Mouse (Mus musculus): ENCODE data around the gene Jarid2.

The Jarid2 gene

DNA sequence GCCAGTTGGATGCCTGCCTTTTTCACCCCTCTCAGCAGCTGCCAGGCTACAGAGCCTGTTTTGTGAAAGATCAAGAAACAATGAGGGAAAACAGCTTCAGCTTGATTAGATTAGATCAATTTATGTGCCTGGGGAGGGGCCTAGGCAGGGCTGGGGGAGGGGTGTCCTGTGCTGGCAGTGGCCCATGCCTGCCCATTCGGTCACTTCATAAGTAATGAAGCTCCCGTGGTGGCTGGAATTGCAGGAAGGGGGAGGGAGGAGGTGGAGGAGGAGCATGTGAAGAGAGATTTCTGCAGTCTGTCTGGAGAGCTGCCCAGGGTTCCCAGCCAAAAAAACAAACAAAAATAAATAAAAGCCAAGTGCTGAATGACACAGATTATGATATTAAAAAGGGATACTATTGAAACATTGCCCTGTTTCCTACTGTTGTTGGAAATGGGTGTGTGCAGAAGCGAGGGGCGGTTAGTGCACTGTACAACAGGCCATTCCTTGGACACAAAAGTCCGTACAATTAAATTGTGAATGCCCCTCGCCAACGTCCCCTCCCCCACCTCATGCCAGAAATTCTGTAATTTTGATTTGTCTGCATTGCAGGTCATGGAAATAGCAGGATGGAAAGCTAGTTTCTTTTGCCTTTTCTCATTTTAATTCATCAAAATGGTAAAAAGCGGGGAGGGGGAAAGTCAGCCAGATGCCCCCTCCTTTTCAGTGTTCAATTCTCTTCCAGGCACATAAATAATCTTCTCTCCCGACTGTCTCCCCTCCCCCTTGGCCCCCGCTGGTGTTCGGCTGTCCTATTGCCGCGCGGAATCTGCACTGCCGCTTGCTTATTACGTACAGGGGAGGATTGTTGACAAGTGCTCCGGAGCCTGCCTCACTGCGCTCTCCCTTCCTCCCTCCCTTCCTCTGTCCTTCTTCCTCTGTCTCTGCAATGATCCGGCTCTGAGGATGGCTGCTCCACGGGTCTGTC, 110.9 kb downstream of the Jarid2 start:
- DNase-seq (ENCODE audit: low spot score), result peak; percentile 66

GRCm38 (mm10) chr13:44851426-44851825, 122.2 kb downstream of the Jarid2 start:
- DNase-seq (ENCODE audit: low spot score), result no peak

- DNase-seq (ENCODE audit: low spot score), result no peak
These were observed 122.8 kb downstream of the Jarid2 start for GRCm38 (mm10) chr13:44852024-44852423.

DNA sequence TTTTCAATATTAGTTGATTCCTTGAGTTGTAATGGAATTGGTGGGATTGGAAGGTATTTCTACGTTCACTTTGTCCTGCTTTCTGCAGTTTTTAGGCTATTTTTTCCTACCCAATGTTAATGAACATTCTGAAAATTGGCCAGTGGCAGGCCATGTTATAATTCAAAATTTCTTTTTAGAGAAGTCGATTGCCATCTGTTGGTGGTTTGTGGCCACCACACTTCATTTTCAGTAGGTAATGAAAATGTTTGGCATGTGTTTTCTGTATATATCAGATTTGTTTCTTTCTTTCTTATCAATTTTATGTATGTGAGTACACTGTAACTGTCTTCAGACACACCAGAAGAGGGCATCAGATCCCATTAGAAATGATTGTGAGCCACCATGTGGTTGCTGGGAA, 136.3 kb downstream of the Jarid2 start:
- no peak for DNase-seq (ENCODE audit: low spot score)

DNA sequence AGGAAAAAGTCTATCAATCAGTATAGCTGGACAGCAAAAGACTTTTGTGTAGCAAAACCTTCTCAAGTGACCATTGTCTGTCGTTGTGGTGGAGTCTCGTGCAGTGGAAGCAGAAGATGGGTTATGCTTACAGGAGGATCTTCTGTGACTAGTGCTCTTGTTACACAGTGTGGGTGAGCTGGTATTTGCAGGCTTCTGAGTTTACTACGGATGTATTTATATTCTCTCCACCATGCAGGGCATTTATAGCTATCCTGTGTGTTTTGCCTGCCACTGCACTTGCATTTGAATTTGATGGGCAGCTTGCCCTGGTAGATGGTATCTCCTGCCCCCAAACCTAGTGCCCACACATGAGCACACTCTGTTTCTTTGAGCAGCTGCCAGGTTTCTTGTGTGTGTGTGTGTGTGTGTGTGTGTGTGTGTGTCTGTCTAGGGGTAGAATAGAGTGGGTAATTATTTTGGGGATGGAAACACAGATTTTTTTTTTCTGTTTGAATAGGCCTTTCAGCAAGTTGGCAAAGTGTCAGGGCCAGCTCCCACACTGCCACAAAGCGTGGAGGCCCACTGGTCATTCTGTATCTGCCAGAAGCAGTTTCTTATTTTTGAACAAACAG, 138.9 kb downstream of the Jarid2 start:
- peak; percentile 26 for DNase-seq (ENCODE audit: low spot score)

GRCm38 (mm10) chr13:44869418-44870119, 140.3 kb downstream of the Jarid2 start:
- DNase-seq (ENCODE audit: low spot score), result peak; percentile 94

DNA sequence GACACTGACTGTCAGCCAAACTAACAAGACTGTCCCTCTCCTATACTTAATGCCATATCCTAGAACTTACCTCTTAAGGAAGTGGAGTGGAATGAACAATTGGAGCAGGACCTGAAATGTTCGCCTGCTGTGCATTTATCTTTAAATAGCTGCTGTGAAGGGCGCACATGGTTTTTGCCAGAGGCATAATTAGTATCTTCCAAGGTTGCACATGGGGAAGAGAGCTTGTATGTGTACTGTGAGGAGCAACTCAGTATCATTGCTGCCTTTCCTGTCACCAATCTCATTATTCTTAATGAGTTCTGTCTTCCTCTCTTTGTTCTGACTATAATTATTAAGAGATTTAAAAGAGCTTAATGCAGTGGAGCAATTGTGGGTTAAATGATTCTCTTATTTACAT, 147.5 kb downstream of the Jarid2 start:
- DNase-seq (ENCODE audit: low spot score), result no peak

DNA sequence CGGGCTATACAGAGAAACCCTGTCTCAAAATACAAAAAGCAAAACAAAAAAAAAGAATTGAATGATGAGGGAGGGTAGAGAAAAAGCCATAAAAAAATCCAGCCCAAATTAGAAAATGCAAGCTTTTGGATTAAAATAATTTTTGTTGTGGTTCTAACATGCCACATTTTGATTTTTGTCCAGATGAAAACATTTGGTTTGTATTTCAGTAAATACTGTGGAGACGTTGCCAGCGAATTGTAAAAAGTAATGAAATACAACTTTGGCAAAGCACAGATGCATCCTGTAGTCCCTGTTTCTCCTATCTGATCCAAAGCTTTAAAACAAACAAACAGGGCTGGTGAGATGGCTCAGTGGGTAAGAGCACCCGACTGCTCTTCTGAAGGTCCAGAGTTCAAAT, 151.7 kb downstream of the Jarid2 start:
- DNase-seq (ENCODE audit: low spot score), result no peak

GRCm38 (mm10) chr13:44886221-44886620, 156.9 kb downstream of the Jarid2 start:
- DNase-seq (ENCODE audit: low spot score), result no peak

- no peak for DNase-seq (ENCODE audit: low spot score)
These were observed 161.3 kb downstream of the Jarid2 start for GRCm38 (mm10) chr13:44890612-44891011.

GRCm38 (mm10) chr13:44891813-44892730, 162.8 kb downstream of the Jarid2 start:
- no peak for DNase-seq (ENCODE audit: low spot score)

DNA sequence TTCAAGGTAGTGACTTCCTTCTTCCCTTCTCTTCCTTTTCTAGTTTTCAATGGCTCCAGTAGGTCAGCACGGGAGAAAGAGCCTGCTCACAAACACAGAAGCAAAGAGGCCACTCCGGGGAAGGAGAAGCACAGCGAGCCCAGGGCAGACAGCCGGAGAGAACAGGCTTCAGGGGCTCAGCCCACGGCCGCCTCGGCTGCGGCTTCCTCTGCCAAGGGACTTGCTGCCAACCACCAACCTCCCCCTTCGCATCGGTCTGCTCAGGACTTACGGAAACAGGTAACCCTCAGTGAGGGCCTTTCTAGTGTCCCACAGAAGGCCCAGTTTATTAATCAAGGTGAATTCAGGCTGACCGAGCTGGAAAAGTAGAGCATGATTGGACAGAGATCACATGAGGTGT, 166.9 kb downstream of the Jarid2 start:
- DNase-seq (ENCODE audit: low spot score), result no peak

GRCm38 (mm10) chr13:44902299-44902698, 173.0 kb downstream of the Jarid2 start:
- no peak for DNase-seq (ENCODE audit: low spot score)

DNA sequence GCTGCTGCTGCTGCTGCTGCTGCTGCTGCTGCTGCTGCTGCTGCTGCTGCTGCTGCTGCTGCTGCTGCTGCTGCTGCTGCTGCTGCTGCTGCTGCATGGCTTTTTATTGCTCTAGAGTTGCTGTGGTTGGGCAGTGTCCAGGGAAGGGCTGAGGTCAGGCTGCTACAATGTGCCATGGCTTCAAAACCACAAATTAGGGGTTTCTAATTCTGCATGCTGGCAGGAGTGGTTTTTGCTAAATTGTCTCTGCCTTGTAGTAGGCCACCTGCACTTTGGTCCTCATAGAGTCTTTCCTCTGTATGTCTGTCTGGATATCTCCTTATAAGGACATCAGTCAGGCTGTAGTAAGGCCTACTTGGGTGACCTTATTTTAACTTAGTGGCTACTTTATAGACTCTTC, 174.1 kb downstream of the Jarid2 start:
- no peak for DNase-seq (ENCODE audit: low spot score)

- DNase-seq (ENCODE audit: low spot score), result no peak
These were observed 175.0 kb downstream of the Jarid2 start for GRCm38 (mm10) chr13:44904271-44904670.

DNA sequence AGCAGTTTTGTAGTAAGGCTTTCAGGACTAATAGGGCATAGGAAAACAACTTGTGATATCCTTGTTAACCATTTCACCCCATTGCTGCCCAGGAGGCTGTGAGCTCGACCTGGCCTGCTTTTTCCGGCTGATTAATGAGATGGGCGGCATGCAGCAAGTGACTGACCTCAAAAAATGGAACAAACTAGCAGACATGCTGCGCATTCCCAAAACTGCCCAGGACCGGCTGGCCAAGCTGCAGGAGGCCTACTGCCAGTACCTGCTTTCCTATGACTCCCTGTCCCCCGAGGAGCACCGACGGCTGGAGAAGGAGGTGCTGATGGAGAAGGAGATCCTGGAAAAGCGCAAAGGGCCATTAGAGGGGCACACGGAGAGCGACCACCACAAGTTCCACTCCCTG, 176.9 kb downstream of the Jarid2 start:
- no peak for DNase-seq (ENCODE audit: low spot score)

GRCm38 (mm10) chr13:44907702-44908101, 178.4 kb downstream of the Jarid2 start:
- peak; percentile 88 for DNase-seq (ENCODE audit: low spot score)

- DNase-seq (ENCODE audit: low spot score), result no peak
These were observed 179.5 kb downstream of the Jarid2 start for GRCm38 (mm10) chr13:44908790-44909189.

GRCm38 (mm10) chr13:44912851-44913250, 183.6 kb downstream of the Jarid2 start:
- DNase-seq (ENCODE audit: low spot score), result no peak

DNA sequence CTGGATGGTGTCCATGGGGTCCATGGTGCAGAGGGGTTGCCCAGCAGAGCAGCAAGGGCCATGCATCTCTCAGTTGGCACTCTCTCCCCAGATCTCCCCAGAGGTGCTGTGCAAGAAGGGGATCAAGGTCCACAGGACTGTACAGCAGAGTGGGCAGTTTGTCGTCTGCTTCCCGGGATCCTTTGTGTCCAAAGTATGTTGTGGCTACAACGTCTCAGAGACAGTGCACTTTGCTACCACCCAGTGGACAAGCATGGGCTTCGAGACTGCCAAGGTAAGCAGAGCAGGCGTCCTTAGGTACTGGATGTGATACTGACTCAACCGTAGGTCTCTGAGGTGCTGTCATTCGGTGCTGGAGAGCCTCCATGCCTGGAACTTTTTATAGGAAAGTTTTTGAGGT, 184.3 kb downstream of the Jarid2 start:
- DNase-seq (ENCODE audit: low spot score), result no peak

- no peak for DNase-seq (ENCODE audit: low spot score)
These were observed 186.1 kb downstream of the Jarid2 start for GRCm38 (mm10) chr13:44915382-44915781.

DNA sequence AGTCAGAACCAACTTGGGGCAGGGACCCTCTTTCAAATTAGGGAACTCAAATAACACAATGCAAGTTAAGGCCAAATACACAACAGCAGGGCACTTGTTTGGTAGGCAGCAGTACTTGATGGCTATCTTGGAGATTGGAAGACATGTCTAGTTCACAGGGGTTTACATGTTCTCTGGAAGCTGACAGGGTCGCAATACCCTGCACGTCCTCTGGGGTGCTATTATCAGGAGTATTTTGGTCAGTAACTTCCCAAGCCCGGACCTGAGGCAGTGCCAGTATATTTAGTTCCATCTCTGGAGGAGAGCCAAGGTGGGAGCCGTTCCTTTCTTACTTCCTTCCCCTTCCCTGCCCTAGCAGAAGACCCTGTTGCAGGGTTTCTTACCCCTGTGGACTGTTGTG, 186.7 kb downstream of the Jarid2 start:
- DNase-seq (ENCODE audit: low spot score), result no peak
